Mouse (Mus musculus): Measurements from ENCODE around the gene Abcc1.

The Abcc1 gene

DNA sequence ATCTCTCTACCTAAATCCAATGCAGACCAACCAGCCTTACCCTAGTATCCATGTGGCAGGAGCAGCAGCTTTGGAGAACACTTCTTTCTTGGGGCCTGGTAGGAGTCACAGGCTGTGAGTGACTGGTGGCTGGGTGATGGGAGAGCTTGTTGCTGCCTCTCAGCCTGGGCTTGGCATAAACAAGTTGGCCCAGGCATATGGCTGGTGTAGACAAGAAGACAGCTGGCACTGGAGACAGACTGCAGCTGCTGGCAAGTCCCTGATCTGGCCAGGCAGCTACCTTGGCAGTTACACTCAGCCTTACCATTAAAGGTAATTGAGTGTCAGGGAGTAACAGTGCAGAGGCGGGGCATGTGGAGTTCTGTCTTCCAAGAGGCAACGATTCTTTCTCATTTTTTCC, 16.0 kb downstream of the Abcc1 start:
- no peak for DNase-seq

DNA sequence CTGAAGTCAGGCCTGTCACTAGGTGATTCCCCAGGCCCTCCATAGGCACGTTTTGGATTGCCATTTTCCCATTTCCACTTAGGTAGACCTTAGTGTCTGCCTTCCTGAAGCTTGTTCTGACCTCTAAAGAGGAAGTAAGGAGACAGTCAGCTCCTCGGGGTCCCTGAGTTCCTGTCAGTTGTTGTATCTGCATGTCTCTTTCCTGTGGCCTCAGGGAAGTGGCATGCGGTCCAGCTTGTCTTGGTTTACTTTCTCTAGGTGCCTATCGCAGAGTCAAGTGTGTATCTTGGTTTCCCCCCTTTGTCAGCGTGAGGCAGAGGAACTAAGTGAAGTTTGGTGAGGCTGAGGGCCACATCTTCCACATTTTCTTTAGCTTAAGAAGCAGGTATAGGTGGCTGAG, 17.3 kb downstream of the Abcc1 start:
- DNase-seq, result no peak

DNA sequence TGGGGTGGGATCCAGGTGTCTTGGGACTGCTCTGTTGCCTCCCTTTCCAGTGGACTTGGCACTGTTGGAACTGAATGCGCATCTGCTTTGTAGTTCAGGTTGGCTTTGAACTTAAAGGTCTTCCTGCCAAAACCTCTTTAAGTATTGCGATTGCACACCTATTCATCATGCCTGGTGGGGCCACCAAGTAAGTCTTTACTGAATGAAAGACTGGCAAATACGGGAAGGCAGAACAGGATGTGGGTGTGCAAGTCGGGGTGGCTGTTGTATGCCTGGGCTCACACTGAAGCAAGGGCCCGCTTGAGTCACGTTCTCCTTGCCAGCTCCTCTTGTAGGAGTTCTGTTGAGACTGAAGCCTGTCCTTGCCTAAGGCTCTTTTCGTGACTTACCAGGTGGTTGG, 18.5 kb downstream of the Abcc1 start:
- DNase-seq, result peak; percentile 56

DNA sequence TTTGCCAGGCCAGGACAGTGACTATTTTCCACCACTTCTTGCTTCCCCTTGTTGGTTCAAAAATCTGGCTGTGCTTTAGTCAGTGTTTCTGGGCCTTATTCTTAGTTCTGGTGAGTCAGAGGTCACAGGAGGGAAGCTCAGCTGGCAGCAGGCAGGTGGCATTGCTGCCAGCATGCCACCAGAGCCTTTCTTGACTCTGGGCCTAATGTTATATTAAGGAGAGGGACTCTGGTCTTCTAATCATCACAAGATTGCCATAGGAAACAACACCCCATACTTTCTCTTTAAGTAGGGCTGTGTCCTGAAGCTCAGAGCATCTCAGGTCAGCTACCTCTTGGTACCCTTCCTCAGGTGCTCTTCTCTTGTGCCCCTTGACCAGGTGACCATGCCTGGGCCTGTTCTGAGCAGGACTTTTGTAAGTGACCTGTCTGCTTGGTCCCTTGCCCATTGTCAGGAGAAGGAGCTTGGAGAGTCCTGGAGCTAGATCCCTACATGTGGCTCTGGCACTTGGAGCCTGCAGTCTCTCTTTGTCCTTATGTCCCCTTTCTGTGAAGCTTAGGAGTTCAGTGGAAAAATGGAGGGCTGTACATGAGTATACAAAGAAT, 19.8 kb downstream of the Abcc1 start:
- DNase-seq, result no peak

DNA sequence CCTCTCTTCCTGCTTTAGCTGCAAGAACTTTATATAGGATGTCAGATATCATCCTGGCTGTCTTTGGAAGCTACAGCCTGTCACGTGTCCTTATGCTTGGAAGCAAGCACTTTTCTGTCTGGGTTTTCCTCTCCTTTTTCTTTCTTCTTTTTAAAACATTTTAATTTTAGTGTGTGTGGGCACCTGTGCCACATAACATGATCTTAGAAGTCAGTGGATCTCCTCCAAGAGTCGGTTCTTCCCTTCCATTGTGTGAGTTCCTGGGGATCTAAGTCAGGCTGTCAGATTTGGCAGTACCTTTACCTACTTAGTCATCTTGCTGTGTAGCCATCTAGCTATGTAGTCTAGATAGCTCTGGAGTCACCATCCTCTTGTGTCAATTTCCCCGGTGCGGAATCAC, 37.9 kb downstream of the Abcc1 start:
- no peak for DNase-seq

DNA sequence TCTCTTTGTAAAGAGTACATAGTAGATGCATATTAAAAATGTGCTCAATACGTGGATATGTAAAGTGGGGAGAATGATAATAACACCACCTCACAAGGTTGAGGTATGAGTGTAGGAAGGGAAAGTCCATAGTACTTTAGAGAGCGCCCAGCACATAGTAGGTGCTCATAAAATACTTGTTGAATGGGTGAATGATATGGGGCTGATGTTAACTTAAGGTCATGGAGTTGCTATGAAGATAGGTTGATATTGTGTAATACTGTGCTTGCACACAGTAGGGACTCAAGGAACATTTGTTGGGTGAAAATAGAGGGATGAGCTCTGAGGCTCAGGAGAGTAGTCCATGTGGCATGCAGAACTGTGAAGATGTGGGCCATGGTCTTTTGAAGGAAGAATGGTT, 42.1 kb downstream of the Abcc1 start:
- DNase-seq, result no peak

DNA sequence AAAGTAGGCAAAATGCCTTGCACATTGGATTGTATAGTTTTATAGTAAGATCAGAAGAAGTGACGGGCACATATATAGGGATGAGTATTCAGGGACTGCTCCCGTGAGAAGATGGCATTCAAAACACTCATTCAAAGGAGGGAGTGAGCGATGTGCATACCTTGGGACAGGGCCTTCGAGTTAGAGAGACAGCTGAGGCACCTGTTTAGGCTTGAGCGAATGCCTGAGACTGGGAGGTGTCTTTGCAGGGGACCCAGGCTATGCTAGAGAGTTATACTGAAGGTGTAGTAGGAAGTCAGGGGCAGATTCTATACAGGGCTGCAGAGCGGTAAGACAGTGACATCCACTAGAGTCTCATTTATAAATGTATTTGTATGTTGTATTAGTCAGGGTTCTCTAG, 44.3 kb downstream of the Abcc1 start:
- no peak for DNase-seq

DNA sequence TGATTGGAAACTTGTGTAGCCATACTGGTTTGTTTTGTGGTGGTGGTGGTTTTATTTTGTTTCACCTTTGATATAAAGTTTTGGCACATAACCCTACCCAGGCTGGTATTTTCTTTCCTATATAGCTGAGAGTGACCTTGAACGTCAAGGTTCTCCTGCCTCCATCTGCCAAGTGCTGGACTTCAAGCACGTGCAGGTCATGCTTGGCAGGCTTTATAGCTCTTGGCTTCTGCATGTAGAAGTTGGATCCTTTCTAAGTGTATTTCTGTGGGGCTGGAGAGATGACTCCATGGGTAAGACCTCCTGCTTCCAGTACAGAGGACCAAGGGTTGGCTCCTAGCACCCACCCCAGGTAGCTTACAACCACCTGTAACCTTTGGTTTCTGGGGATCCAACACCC, 47.8 kb downstream of the Abcc1 start:
- no peak for DNase-seq

DNA sequence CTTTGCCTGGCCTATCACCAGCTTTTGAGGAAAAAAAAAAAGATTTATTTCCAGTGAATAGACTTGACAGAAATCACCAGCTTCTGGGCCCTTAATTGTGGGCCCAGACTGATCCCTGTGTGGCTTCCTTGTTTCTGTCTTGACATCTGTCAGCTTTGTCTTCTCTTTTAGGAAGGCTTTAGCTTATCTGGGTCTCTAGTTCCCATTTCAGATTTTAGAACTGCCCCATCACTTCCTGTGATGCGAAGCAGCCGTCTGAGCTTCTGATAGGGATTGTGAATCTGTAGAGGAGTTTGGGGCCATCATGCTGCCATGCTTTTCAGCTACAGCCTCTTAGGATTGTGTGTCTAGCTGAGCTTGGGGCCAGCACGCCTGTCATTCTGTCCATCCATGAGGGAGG, 48.4 kb downstream of the Abcc1 start:
- no peak for DNase-seq

DNA sequence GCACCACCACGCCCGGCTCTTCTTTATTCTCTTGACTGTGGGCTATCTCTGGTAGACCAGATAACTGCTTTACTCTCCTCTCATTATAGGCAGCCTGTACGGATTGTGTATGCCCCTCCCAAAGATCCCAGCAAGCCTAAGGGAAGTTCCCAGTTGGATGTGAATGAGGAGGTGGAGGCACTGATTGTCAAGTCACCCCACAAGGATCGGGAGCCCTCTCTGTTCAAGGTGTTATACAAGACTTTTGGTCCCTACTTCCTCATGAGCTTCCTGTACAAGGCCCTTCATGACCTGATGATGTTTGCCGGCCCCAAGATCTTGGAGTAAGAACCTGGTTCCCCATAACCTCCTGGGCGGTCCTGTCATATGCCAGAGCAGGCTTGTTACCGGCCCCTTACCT, 49.3 kb downstream of the Abcc1 start:
- DNase-seq, result no peak

DNA sequence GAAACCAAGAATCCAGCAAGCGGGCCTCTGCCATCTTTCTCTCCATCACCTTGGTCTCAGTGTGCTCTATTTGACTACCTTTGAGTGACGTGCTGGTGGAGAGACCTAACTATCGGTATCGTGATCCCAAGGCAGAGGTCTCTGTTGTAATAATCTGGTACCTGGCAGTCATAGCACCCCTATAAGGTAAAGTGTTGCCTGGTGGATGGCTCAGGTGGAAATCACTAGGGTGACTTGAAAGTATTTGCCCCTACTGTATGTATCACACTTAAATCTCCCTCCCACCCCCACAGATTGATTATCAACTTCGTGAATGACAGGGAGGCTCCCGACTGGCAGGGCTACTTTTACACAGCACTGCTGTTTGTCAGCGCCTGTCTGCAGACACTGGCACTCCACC, 49.8 kb downstream of the Abcc1 start:
- no peak for DNase-seq

DNA sequence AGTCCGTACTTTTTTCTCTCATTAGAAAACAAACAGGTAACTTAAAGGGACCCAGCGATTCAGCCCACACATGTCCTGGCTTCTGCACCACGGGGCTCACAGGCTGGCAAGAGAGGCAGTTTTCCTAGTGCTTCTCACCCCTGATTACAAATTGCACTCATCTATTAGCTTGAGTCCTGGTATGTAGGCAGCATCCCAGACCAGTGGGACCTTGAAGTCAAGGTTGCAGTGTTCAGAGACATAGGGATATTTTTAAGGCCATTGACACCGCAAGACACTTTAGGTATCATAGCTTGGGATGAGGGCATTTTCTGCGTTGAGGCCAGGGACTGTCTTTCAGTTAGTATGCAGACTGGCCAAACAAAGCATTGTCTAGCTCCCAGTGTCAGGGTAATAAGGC, 51.2 kb downstream of the Abcc1 start:
- DNase-seq, result no peak

DNA sequence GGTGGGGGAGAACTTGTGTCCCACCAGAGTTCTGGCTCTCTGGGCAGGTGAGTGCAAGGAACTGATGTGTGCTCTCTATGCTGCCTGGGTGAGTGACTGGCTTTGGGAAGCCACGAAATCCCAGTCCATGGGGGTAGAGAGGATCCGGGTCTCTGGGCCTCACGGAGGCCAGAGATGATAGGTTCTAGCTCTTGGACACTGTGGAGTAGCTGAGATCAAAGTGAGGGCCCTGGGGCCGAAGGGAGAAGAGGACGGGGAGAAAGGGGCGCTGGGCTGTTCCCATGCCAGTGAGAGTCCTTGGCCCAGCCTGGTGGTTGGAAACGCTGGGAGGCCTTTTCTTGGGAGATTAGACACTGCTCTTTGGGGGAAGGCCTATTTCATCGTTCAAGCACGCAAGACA, 53.8 kb downstream of the Abcc1 start:
- DNase-seq, result no peak

DNA sequence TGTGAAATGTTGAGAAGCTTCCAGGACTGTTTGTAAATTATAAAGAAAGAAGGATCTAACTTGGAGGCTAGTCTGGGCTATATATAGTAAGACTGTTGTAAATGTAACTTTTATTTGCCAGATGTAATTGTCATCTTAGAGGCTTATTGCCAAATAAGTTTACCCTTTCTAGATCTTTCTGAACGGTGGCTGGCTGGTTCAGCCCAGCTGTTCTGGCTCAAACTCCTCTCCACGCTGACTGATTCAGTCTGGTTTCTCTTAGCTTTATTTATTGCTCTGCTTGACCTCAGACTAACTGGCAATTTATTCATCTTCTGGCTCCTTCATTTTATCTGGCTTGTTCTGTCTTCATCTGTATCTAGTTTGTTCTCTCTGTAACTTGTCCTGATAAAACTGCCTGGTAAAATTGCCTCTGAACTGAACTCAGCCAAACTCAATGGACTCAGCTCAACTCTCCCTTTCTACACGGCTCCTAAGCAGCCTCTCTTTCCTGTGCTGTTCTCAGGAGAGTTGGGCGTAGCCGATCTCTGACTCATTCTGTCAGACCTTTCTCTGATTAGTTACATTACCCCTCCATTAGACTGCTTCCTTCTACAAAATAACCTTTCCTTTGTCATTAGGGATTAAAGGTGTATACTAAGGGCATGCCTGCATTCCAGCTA, 55.7 kb downstream of the Abcc1 start:
- no peak for DNase-seq

DNA sequence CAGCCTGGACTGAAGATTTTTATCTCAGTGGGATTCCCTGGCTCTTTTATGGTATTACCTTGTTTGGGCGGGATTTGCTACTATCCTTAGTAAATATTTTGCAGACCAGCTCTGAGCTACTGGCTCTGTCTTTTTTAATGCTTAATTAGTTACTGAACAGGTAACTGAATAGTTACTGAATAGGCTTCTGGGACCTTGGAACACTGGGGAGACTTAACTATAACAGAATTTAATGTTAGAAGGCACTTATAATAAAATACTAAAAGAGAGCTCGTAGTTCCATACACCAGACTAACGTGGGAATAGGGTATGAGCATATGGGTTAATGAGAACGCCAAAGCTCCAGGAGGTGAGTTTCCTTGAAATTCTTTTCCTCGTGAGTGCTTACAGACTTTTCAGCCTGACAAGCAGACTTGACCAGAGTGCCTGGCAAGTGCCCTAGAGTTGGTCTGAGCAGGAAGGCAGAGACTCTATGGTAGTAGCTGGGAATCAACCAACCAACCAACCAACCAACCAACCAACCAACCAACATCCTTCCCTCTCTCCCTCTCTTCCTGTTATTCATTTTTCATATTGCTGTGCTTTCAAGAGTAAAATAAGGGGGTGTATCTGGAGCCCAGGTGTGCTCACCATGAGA, 59.3 kb downstream of the Abcc1 start:
- DNase-seq, result no peak

DNA sequence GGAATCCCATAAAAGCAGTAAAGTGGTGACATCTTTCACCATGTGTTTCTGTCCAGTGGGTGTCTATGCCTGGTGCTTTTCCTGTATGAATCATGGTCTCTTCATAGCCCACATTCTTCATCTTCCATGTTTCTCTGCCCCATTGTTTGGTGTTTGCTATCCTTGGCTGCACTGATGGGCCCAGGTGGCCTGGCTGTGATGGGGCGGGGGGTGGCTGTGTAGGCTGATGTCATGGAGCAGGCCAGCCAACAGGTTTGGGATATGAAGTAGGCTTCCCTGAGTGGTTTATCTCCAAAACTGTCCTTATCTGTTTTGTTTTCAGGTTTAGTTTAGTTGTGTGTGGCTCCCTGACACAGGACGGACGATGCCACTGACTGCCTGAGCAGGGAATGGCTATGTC, 60.7 kb downstream of the Abcc1 start:
- DNase-seq, result no peak

DNA sequence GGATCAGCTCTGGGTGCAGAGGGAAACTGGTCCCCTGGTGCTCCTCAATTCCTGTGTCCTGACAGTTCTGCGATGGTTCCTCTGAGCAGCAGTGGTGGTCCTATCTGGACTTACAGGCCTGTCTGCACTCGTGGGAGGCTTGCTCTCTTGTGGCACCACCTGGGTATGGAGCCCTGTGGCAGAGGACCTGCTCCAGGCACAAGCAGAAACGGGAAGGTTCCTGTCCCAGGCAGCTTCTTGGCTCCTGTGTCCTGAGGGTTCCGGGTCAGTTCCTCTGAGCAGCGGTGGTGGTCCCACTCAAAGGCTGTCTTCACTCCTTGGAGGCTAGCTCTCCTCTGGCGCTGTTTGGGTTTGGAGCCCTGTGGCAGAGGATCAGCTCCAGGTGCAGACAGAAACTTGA, 68.0 kb downstream of the Abcc1 start:
- DNase-seq, result no peak

DNA sequence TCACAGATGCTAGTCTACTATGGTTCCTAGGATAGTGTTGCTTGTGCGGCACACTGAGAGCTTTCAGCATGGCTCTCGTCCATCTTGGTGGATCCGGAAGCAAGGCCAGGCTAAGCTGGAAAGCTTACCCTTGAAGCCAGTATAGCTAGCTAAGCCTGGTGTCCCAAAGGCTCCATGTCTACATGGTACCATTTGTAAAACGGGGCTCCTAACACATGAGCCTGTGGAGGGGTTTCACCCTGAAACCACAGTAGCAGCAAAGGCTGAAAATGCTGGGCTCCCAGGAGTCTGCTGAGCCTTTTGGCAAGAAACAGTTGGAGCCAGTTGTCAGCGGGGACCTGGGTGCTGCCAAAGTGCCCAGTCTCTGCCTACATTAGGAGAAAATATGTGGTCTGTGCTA, 71.6 kb downstream of the Abcc1 start:
- no peak for DNase-seq

DNA sequence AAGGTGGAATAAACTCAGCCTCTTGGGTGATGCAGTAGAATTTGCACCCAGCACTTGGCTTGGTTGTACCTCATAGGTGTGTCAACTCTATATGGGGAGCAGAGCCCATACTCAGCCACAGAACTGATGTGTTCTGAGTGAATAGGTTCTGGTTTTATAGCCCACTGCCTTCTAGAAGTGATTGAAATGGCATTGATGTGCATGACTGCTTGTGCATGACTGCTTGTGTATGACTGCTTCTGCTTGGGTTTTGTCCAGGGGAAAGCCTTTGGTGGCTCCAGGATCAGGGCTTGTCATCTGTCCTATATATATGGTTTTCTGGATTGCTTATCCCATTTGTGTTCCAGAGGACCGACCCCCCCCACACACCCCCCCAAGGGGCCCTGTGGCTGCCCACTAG, 74.2 kb downstream of the Abcc1 start:
- DNase-seq, result no peak

DNA sequence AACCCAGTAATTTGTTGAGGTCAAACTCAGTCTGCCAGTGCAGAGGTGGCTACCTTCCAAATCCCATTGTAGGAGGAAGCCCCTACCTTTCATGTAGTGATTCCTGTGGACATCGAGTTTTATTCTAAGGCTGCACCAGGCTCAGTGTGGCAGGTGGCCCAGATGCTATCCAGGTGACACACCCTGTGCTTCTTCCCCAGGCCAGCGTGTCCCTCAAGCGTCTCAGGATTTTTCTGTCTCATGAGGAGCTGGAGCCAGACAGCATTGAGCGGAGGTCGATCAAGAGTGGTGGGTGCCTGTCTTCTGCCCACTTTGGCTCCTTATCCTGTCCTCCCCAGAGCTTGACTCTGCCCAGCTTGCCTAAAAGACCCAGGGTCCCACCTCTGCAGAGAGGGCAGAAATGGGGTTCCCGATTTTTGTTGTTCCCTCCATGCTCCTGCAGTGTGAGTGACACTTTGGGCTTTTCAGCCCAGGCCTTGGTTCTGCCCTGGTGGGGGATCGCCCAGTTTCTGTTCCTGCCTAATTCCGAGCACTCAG, 76.2 kb downstream of the Abcc1 start:
- DNase-seq, result no peak

DNA sequence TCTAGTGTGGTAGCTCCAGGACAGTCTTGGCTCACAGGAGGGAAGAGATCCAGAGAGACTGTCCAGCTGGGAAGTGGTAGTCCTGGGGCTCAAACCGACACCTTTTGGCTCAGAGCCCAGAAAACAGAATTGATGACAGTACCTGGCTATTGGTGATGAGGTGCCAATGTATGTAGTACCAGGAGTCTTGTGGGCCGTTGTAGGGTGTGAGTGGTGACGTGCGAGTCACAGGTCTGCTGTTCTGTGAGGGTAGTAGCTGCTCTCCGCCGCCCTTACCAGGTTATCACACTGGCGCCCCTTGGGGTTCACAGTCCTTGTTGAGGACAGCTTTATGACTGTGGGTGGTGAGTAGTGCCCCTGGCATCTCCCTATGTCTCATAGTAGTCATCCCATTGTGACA, 77.2 kb downstream of the Abcc1 start:
- no peak for DNase-seq

DNA sequence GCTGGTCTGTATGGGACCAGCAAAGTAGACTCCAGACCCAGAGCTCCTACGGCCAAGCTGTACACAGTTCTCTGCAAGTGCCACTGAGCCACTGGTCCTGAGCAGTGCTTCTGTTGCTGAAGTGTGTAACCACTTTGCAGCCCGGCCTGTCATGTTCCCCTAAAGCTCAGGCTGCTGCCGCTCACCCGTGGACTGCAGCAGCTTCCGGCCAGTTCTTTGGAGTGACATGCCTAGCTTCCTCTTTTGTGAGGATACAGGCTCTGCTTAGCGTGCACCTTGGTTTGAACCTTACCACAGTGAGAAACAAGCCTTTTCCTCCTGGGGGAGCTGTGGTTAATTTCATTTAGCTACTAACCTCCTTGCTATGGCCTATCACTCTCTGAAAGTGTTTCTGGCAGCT, 77.7 kb downstream of the Abcc1 start:
- no peak for DNase-seq

DNA sequence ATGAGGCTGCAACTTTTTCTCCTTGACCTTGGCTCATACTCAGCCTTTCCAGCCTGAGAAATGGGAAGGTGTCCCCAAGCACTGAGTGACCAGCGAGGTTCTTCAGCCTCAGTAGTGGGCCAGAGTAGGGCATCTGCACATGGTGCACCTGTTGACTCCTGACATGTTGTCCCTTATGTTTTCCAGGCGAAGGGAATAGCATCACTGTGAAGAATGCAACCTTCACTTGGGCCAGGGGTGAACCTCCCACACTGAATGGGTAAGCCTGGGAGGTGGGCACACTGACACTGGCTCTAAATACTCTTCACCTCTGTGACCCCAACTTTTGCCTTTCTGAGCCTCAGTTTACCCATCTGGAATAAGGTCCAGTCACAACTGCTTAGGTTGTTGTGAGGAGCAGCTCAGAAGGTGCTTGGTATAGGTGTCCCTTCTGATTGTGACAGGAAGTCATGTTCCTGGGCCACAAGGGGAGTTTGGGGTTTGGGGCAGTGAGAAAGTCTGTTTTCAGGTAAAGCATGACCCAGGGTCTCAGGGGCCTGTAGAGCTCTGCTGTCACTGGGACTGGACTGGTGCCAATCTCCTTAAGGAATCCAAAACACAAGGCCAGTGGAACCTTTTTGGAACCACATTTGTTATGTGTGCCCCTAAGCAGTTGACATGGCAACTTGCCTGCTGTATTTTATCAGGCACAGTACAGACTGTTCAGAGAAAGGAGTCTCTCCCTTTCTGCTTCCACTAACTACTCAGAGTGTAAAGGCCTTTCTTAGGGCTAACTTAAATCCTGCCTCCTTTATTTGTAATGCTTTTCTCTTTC, 78.7 kb downstream of the Abcc1 start:
- no peak for DNase-seq

Data from thymus, postnatal 25 days (tissue).